Mouse (Mus musculus): ENCODE measurements at regions not wholly inside any gene's neighbourhood (a gene's known extent, or its start where the extent isn't known, plus 50 kb on each side); places are given as distances from the start of the nearest gene placed in this dataset.

DNA sequence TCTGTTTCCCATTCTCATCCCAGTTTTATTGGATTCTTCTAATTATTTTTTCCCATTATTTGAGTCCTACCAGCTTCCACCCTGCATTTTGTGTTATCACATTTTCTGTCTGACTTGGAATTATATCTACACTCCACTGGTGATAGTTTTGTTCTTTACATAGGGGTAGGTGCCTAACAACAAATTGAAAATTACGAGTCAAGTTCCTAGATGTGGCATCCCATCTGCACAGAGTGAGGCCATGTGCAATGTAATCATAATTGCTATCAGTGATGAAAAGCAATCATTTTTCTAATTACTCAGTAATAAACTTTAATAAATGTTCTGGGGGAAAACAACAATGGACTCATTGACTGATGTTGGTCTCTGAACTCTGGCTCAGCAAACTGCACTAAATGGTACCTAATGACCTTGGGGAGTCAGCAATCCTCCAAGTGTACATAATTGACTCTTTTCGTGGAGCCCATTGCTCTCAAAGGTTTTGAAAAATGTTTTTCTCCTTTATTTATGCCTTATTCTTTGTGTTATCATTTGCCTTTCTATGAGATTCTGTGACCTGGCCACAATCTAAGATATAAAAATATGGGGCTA, 250.6 kb upstream of the Rspo3 start:
- no peak for TF ChIP-seq ETS1 (IDR thresholded peaks at IDR 0.05; ENCODE audit: low read depth, low read length)
- no peak for TF ChIP-seq POLR2AphosphoS2 (IDR thresholded peaks at IDR 0.05; ENCODE audit: low read length)
- TF ChIP-seq JUND (IDR thresholded peaks at IDR 0.05; ENCODE audit: low read depth, low read length) = no peak
- TF ChIP-seq EP300 (IDR thresholded peaks at IDR 0.05; ENCODE audit: low read depth in 1 of 2, low read length in 2 of 2) = no peak
- TF ChIP-seq HCFC1 (IDR thresholded peaks at IDR 0.05; ENCODE audit: low read depth, low read length) = no peak

All from MEL (cell line).